Mouse (Mus musculus): ENCODE results near the gene Ap2b1. TPM values are rescaled to one million over a fixed set of nuclear protein-coding genes. Genes with fewer than 3 reads are reported as not detected.
A peak's percentile ranks its signal among the peaks of the same experiment; 100 is the strongest.
"Not testable (repeated sequence)": the region's sequence is repeated elsewhere in the genome, so short reads cannot be mapped to it uniquely, and the experiment has no call there.

The Ap2b1 gene
- polyA plus RNA-seq, 1 experiment from 2014 or later, result 67.0 TPM

DNA sequence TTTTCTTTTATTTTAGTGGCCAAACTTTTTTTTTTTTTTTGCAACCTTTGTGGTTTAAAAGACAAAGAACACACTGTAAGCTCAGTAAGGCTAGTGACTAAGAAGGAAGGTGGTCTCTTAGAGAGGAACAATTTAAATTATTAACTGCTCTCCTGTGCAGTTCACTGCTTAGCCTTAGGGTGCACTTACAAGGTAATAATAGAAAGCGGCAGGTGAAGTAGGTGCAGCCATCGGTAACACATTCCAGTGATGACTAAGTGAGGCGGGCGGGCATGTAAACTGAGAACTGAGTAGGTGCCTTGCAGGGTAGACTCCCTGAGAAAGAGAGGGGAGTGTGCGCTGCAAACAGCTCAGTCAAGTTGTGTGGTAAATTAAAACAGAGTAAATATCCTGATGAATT is 4.9 kb downstream of the Ap2b1 start:
- Histone ChIP-seq H3K27ac (no peak overlapping the region), H3K9me3 (no peaks in the 10 kb centered on the region), H3K27me3 (ENCODE audit: poor library complexity, severe bottlenecking) (no peaks in the 10 kb centered on the region), H3K4me1 (peaks cover 27% of the 10 kb centered on the region), H3K36me3 (replicated peaks) (peaks cover 14% of the 10 kb centered on the region), H3K4me3 (peak overlapping the region; percentile 98)
- DNase-seq (ENCODE audit: extremely low spot score, low spot score), result no peak
- WGBS, result 74% methylated on average over 5 of the region's 5 CpGs

DNA sequence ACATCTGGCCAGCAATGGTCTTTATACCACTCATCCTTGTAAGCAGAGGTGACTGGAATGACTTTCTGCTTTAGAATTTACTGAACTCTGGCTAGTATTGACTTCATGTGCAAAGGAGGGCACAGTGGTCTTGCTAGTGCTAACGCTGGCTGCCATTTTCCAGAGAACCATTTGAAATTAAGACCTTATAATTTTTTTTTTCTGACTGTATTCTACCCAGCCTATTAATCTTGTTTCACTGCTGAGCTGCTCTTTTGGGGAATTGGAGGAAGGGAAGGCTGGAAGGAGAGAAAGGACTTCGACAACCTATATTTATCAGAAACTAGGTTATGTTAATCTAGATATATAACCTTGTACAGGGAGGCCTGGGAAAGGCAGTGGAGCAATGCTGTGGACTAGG is 5.7 kb downstream of the Ap2b1 start:
- DNase-seq (ENCODE audit: extremely low spot score, low spot score), result no peak
- 99% methylated on average over 2 of the region's 2 CpGs for WGBS
- Histone ChIP-seq H3K9me3 (no peaks in the 10 kb centered on the region), H3K4me3 (no peak overlapping the region), H3K27ac (no peak overlapping the region), H3K36me3 (replicated peaks) (peaks cover 21% of the 10 kb centered on the region), H3K27me3 (ENCODE audit: poor library complexity, severe bottlenecking) (no peaks in the 10 kb centered on the region), H3K4me1 (peaks cover 27% of the 10 kb centered on the region)

DNA sequence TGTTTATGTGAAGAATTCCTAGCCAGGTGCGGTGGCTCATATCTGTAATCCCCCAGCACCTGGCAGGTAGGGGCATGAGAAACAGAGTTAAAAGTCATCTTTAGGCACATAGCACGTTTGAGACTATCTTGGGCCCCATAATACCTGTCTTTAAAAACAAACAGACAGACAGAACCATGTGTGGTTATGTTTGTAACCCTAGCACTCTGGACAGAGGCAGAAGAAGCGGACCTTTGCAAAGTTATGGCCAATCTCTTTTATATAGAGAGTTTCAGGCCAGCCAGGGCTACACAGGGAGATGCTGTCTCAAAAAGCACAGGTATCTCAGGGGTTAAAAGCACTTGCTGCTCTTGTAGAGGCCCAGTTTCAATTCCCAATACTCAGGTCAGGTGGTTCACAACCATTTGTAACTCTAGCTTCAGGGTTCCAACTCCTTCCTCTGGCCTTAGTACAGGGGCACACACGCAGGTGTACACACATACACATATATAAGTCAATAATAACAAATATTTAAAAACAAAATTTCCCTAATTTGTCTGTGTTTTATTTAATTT is 8.0 kb downstream of the Ap2b1 start:
- Histone ChIP-seq H3K4me3 (no peak overlapping the region), H3K9me3 (no peaks in the 10 kb centered on the region), H3K27me3 (ENCODE audit: poor library complexity, severe bottlenecking) (no peaks in the 10 kb centered on the region), H3K36me3 (replicated peaks) (peaks cover 25% of the 10 kb centered on the region), H3K4me1 (peaks cover 23% of the 10 kb centered on the region), H3K27ac (no peak overlapping the region)
- WGBS, result 84% methylated on average over 4 of the region's 4 CpGs
- no peak for DNase-seq (ENCODE audit: extremely low spot score, low spot score)

DNA sequence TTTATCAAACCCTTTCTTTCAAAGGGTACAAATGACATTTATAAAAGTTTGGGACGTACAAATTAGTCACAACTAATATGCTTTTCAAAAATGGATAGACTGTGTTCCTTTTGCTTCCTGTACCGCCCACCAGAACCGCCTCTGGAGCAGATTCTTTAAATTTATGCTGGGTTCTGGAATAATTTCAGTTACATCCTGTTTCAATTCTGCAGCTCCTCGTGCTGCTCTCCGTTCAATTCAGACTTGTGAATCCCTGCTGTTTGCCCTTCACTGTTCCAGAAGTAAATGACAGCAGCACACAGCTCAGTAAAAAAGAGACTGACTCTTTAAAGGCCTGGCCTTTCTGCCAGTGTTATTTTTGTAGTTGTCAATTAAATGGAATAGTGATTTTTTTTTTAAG is 13.6 kb downstream of the Ap2b1 start:
- no peak for DNase-seq (ENCODE audit: extremely low spot score, low spot score)
- WGBS, result 88% methylated on average over 5 of the region's 5 CpGs
- H3K4me1 ChIP-seq, result no peaks in the 10 kb centered on the region
- no peaks in the 10 kb centered on the region for H3K9me3 ChIP-seq
- peaks cover 67% of the 10 kb centered on the region for H3K36me3 ChIP-seq (replicated peaks)
- H3K4me3 ChIP-seq, result no peak overlapping the region
- H3K27ac ChIP-seq, result no peak overlapping the region
- H3K27me3 ChIP-seq (ENCODE audit: poor library complexity, severe bottlenecking), result no peaks in the 10 kb centered on the region

DNA sequence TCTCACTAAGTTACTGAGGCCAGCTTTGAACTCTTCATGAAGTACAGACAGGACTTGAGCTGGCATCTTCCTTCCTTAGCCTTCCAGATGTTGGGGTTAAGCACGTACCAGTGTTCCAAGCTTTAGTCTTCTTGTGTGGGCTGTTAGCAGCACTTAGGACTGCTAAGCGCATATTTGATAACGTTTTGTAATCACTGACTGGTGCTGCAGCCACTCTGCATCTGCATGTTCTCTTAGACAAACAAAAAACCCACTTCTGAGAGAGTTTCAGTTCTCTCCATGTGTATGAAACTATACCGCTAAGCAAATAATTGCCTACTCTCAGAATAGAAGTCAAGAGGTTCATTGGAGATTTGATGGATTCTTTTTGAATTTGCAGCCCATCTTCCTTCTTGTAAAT is 20.2 kb downstream of the Ap2b1 start:
- no peaks in the 10 kb centered on the region for H3K9me3 ChIP-seq
- no peak for DNase-seq (ENCODE audit: extremely low spot score, low spot score)
- no peak overlapping the region for H3K27ac ChIP-seq
- no peaks in the 10 kb centered on the region for H3K27me3 ChIP-seq (ENCODE audit: poor library complexity, severe bottlenecking)
- 92% methylated on average over 4 of the region's 4 CpGs for WGBS
- no peaks in the 10 kb centered on the region for H3K4me1 ChIP-seq
- no peak overlapping the region for H3K4me3 ChIP-seq
- H3K36me3 ChIP-seq (replicated peaks), result peaks cover 89% of the 10 kb centered on the region

DNA sequence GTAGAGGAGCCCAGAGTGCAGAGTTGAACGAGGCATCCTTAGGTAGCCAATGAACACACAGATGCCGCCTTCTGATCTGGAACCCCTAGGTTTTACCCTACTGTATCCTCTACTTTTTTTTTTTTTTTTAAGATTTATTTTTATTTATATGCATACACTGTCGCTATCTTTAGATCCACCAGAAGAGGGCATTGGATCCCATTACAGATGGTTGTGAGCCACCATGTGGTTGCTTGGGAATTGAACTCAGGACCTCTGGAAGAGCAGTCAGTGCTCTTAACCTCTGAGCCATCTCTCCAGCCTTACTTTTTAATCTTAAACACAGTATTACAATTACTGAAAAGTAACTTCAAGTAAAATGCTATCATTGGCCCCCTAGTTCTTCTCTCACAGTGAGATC is 27.9 kb downstream of the Ap2b1 start:
- not testable (repeated sequence) for DNase-seq (ENCODE audit: extremely low spot score, low spot score); H3K4me1 ChIP-seq; H3K9me3 ChIP-seq; H3K27me3 ChIP-seq (ENCODE audit: poor library complexity, severe bottlenecking); H3K27ac ChIP-seq; H3K4me3 ChIP-seq
- peaks cover 81% of the 10 kb centered on the region for H3K36me3 ChIP-seq (replicated peaks)
- 92% methylated on average over 3 of the region's 3 CpGs for WGBS

DNA sequence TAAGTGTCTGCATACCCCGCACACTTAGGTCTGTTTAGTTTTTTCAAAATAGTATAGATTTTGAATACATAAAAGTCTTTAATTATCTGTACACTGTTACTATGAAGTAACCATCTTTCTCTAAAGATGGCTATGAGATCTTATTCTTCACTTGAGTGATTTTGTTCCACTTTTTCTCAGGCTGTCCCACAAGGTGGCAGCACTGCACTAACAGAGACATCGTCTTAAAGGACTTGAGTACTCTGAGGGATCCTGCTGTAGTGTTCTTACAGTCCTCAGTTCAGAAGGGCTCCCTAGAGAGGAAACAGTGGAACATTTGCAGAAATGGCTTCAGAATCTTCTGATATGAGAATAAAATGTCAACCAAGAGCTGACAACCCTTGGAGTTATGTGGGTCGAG is 28.6 kb downstream of the Ap2b1 start:
- H3K27me3 ChIP-seq (ENCODE audit: poor library complexity, severe bottlenecking), result no peaks in the 10 kb centered on the region
- 61% methylated on average over 3 of the region's 3 CpGs for WGBS
- DNase-seq (ENCODE audit: extremely low spot score, low spot score), result peak; percentile 17
- no peak overlapping the region for H3K27ac ChIP-seq
- H3K36me3 ChIP-seq (replicated peaks), result peaks cover 74% of the 10 kb centered on the region
- no peaks in the 10 kb centered on the region for H3K9me3 ChIP-seq
- no peak overlapping the region for H3K4me3 ChIP-seq
- no peaks in the 10 kb centered on the region for H3K4me1 ChIP-seq

DNA sequence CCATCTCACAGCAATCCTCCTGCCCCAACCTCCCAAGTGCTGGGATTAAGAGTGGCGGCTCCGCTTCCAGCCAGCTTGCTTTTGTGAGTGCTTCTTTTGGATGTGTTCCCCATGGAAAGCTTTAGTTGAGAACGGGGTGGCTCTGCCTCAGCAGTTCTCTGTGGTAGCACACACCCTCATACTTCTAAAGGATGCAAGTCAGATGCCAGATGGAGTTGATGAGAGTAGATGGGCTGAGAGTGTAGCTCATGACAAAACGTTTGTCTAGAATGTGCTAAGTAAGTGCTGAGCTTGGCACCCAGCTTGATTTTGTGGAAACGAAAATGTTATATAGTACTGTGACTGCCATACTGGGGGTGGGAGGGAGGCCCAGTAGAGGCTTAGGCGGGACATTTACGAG is 37.0 kb downstream of the Ap2b1 start:
- no peak for DNase-seq (ENCODE audit: extremely low spot score, low spot score)
- WGBS, result 92% methylated on average over 7 of the region's 7 CpGs
- peaks cover 3% of the 10 kb centered on the region for H3K4me1 ChIP-seq

DNA sequence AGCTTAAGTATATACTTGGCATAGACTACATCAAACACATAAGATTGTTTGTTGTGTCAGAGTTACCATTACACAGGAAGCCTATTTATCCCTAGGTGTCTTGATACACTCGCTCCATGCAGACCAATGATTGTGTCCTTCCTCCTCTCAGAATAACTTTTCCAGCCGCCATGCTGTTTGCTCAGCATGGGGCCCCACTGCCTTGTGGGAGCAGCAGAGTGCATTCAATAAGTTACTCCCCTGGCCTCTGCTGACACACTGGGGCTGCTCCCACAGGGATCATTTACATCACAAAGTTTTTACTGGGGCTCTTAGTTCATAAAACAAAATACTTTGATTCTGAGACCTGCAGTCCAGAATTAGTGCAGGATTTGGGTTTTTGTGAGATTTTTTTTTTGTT is 40.9 kb downstream of the Ap2b1 start:
- Histone ChIP-seq H3K36me3 (replicated peaks) (peaks cover 94% of the 10 kb centered on the region), H3K27me3 (ENCODE audit: poor library complexity, severe bottlenecking) (no peaks in the 10 kb centered on the region), H3K9me3 (no peaks in the 10 kb centered on the region), H3K27ac (no peak overlapping the region), H3K4me1 (peaks cover 3% of the 10 kb centered on the region), H3K4me3 (no peak overlapping the region)
- WGBS, result 43% methylated on average over 2 of the region's 2 CpGs
- no peak for DNase-seq (ENCODE audit: extremely low spot score, low spot score)

More for the DNA sequence above, 37.0 kb downstream of the Ap2b1 start:
- no peaks in the 10 kb centered on the region for H3K27me3 ChIP-seq (ENCODE audit: poor library complexity, severe bottlenecking)
- peaks cover 81% of the 10 kb centered on the region for H3K36me3 ChIP-seq (replicated peaks)
- H3K4me3 ChIP-seq, result no peak overlapping the region
- no peaks in the 10 kb centered on the region for H3K9me3 ChIP-seq
- no peak overlapping the region for H3K27ac ChIP-seq

DNA sequence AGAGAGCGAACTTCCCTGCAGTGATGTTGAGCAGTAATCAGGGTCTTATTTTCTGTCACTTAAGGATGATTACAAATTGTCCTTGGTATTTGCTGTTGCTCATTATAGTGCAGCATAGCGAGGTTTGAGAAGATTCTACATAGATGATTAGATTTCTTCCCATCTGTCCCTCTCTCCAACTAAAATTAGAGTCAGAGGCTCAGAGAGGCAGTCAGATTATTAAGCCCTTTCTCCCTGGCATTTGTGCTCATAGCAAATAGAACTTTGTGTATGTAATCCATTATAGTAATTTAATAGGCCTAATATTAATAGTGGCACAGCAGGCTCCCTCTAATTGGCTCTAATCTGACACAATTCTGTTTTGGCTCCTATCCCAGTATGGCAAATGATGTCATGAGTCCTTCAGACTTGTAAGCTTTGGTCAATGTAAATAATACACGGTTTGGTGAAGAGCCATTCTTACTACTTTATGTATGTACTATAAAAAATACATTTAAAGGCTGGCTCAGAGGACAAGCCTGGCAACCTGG is 43.0 kb downstream of the Ap2b1 start:
- Histone ChIP-seq H3K4me3 (no peak overlapping the region), H3K27ac (no peak overlapping the region), H3K36me3 (replicated peaks) (peaks cover 94% of the 10 kb centered on the region), H3K9me3 (no peaks in the 10 kb centered on the region), H3K4me1 (peaks cover 3% of the 10 kb centered on the region), H3K27me3 (ENCODE audit: poor library complexity, severe bottlenecking) (no peaks in the 10 kb centered on the region)
- 92% methylated on average over 3 of the region's 3 CpGs for WGBS
- no peak for DNase-seq (ENCODE audit: extremely low spot score, low spot score)

DNA sequence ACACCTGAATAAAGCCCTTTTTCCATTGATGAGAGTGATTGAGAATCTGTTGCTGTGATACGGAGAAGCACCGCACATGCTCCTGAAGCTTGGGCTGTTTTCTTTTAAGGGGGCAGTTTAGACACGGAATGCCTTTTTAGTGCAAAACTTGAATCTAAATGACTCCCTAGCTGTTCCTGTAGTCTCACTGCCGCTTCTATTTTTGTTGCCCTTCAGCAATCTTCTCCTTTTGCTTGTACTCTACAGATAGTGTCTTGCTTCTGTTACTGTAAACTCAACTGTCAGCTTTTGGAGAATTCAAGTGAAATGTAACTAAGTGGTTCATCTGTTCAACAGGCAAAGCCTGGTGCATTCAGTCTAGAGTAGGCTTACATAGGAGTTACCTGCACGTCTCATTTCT is 56.6 kb downstream of the Ap2b1 start:
- Histone ChIP-seq H3K27me3 (ENCODE audit: poor library complexity, severe bottlenecking) (no peaks in the 10 kb centered on the region), H3K4me3 (no peak overlapping the region), H3K27ac (no peak overlapping the region), H3K9me3 (no peaks in the 10 kb centered on the region), H3K36me3 (replicated peaks) (peaks cover 64% of the 10 kb centered on the region), H3K4me1 (no peaks in the 10 kb centered on the region; the same call in 1 of the 2 replicates)
- DNase-seq (ENCODE audit: extremely low spot score, low spot score), result no peak
- WGBS, result 83% methylated on average over 5 of the region's 5 CpGs

DNA sequence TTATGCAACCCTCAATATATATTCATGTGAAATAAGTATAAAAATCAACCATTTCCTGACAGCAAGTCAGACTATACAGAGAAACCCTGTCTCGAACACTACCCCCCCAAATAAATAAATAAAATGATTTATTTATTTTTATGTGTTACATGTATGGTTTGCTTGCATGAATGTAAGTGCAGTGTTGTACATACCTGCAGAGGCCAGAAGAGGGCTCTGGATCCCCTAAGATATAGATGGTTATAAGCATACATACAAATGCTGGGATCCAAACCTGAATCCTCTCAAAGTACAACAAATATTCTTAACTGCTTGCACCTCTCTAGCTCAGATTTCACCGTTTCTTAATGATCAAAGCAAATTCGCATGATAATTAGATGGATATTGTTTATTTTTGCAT is 58.6 kb downstream of the Ap2b1 start:
- DNase-seq (ENCODE audit: extremely low spot score, low spot score), result no peak
- WGBS, result 77% methylated on average over 3 of the region's 3 CpGs
- H3K36me3 ChIP-seq (replicated peaks), result peaks cover 49% of the 10 kb centered on the region

DNA sequence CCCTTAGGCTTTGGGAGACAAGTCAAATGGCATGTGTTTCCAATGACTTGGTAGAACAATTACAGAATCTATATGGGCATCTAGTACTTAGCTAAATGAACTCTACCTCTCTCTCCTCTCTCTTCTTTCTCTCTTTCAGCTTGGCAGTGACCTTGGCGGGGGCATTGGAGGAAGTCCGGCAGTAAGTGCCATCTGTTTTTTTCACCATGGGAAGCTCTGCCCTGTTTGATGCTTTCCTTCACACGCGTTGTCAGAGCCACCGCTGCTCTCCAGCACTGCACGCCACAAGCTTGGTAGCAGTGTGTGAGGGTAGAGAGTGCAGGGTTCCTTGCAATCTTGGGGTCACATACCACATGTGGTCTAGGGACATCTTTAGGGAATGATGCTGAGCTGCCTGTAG is 65.8 kb downstream of the Ap2b1 start:
- no peak overlapping the region for H3K27ac ChIP-seq
- H3K36me3 ChIP-seq (replicated peaks), result peaks cover 61% of the 10 kb centered on the region
- H3K4me1 ChIP-seq, result no peaks in the 10 kb centered on the region
- DNase-seq (ENCODE audit: extremely low spot score, low spot score), result no peak
- 99% methylated on average over 6 of the region's 6 CpGs for WGBS
- no peak overlapping the region for H3K4me3 ChIP-seq
- no peaks in the 10 kb centered on the region for H3K9me3 ChIP-seq
- no peaks in the 10 kb centered on the region for H3K27me3 ChIP-seq (ENCODE audit: poor library complexity, severe bottlenecking)

More for the DNA sequence above, 58.6 kb downstream of the Ap2b1 start:
- H3K9me3 ChIP-seq, result no peaks in the 10 kb centered on the region
- H3K4me1 ChIP-seq, result no peaks in the 10 kb centered on the region; the same call in 1 of the 2 replicates
- no peak overlapping the region for H3K27ac ChIP-seq
- H3K4me3 ChIP-seq, result no peak overlapping the region
- H3K27me3 ChIP-seq (ENCODE audit: poor library complexity, severe bottlenecking), result no peaks in the 10 kb centered on the region

DNA sequence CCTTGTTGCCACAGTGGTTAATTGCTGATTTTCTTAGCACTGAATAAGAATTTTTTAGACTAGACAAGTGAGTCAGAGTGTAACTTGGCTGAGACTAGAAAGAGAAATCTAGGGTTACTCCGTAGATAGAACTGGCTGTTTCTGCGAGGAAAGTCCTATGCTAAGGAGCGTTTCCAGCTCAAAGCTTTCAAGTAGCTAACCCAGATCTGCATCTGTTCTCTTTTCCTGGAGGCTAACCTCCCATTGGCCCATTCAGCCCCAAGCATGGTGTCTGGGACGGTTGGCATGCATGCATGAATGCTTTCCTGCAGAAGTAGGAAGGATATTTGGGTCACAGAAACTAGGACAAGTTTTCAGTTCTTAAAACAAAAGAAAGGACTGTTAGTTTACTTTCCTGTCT is 72.4 kb downstream of the Ap2b1 start:
- no peak for DNase-seq (ENCODE audit: extremely low spot score, low spot score)
- Histone ChIP-seq H3K27me3 (ENCODE audit: poor library complexity, severe bottlenecking) (no peaks in the 10 kb centered on the region), H3K9me3 (no peaks in the 10 kb centered on the region), H3K36me3 (replicated peaks) (peaks cover 89% of the 10 kb centered on the region), H3K4me3 (no peak overlapping the region), H3K27ac (no peak overlapping the region), H3K4me1 (no peaks in the 10 kb centered on the region)
- 93% methylated on average over 4 of the region's 4 CpGs for WGBS

Data from forebrain, embryonic 10.5 days (tissue).